Mouse (Mus musculus) right cerebral cortex, adult 18-20 months (tissue): ENCODE measurements at regions not wholly inside any gene's neighbourhood (a gene's known extent, or its start where the extent isn't known, plus 50 kb on each side); places are given as distances from the start of the nearest gene placed in this dataset.

Source experiments
- DNase-seq: peaks from one replicate; pipeline ENCODE4 v3.0.0; 2022; ENCODE audit warnings: mixed read lengths

- no peak for DNase-seq
Measured at GRCm38 (mm10) chr2:106318695-106319266, 315.4 kb upstream of the Dnajc24 start.

DNA sequence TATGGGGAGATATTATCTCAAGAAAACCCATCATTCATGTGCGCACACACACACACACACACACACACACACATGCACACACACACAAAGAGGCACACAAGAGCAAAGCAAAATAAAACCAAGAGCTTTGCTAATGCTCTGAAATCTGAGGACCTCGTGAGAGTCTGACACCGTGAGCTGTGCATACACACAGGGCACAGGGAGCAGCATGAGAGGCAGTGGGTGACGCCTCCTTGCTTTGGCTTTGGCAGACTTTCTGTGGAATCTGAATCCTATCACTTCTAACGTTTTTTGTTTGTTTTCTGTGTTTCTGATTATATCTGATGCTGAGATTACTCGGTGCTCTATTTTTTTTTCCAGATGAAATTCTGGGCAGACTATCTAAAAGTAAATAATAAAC is 343.4 kb upstream of the Dnajc24 start:
- DNase-seq, result no peak

GRCm38 (mm10) chr2:106347249-106347648 is 343.9 kb upstream of the Dnajc24 start:
- DNase-seq, result no peak

DNA sequence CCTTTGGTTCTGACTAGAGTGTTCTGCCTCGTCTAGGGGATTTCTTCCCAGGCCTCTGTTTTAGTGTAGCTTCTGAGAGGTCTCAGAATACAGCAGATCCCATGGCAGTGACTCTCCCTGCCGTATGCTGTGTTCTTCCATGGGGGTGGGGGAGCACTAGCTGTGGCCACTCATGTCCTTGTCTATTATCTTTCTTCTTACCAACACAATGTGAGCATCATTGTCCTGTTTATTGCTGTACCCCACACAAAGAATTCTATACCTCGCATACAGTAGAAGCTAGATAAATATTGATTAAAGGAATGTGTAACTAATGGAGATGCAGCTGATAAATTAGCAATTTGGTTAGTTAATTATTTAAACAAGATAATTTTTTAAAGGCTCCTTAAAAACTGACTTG is 337.5 kb upstream of the Mpped2 start:
- no peak for DNase-seq

DNA sequence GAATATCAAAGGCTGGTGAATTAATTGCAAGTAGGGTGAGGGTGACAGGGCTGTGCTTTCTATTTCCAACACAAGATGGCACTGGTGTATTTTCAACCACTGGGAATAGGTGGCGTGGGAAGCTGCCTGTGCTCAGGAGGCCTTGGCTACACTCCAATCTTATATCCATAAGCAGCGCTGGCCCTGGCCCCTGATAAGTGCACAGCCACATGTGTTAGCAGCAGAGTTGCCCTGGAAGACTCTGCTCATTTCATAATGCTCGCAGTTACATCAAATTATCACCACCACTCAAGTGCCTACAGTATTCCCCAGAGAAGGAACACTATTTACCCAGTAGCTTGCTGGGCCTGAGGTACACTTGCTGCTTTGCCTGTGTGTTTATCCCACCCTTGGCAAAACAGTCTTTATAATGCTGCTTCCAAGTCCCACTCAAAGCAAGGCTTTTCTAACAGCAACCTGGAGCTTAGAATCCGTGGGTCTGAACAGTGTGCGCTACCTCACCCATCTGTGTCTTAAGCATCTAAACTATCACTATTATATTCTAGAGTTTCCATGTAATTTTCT is 337.0 kb upstream of the Mpped2 start:
- DNase-seq, result peak; percentile 70

DNA sequence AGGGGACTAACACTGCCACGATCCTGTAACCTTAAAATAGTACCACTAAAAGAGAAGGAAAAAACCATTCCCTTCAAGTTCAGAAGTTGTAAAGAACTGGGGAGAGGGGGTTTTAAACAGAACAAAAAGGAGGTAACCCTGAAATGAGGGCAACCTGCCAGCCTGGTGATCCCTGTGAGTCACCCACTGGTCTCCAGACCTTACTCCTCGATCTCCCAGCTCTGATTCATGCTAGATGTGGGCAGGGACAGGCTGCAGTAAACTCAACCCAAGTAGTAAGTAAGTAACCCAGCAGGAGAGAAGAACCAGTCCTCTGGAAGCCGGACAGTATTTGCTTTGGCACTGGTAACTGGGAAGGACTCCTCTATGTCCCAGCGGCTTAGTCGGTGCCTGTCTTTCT is 324.4 kb upstream of the Mpped2 start:
- DNase-seq, result no peak

GRCm38 (mm10) chr2:106383415-106384285 is 309.4 kb upstream of the Mpped2 start:
- DNase-seq, result no peak

DNA sequence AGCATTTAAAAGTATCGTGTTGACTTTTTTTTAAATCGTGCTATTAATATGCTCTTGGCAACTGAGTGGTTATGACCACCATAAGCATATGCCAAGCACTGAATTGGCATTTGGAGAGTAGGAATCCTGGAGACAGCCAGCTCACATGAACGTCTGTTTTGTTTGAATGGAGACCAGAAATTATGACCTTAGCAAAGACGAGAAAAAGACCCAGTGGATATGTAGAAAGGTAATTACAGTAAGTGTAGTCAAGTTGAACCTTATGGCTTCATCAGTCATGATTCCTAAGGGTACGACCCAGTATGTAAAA is 308.8 kb upstream of the Mpped2 start:
- no peak for DNase-seq

GRCm38 (mm10) chr2:106384842-106385241 is 308.2 kb upstream of the Mpped2 start:
- DNase-seq, result no peak

DNA sequence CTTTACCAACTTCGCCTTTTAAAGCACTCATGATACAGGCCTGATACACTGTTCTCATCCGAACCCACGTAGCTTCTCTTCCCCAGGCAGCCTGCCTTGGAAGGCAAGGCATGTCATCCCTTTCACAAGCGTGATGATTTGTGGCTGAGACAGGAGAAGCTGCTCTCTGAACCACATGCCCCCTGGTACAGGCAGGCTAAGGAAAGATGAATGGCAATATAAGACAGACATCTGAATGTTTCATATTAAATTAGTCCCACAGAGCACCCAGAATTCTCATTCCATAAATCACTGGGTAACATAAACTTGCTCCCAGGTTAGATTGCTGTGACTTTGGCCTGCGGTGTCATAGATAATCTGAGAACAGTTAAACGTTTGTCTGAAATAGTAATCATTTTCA is 280.9 kb upstream of the Mpped2 start:
- no peak for DNase-seq

DNA sequence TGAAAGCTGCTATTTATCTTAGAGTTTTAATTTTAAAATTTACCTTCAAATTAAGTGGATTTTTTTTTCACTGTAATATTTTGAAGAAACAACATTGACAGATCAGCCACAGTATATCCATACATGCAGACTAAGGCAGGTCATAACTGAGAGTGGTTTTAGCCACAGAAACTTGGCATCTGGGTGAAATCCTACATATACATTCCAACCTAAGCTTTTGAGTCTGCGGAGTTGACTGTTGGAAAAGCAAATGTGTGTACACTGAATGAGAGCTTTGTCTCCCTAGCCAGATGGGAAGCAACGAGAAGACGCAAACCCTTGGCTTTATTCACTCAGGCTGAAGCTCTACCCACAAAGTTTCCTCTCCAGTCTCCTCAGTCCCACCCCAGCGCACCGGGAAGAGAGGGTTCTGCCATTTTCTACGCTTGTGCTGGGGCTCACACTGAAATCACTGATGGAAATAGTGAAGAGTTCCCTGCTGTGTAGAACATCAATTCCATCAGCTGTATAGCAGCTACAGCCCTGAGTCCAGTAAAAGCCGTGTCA is 277.5 kb upstream of the Mpped2 start:
- no peak for DNase-seq

DNA sequence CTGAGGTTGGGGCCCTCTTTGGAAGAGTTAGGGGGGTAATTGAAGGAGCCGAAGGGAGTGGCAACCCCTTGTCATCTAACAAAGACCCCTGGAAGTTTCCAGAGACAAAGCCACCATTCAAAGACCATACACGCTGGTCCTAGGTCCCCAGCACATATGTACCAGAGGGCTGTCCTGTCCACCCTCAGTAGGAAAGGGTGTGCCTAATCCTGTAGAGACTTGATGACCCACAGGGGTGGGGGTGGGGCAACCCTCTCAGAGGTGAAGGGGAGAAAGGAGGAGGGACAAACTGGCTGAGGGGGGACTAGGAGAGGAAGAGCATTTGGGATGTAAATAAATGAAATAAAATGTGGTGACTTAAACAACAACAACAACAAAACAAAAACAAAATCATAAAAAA is 274.9 kb upstream of the Mpped2 start:
- DNase-seq, result no peak

DNA sequence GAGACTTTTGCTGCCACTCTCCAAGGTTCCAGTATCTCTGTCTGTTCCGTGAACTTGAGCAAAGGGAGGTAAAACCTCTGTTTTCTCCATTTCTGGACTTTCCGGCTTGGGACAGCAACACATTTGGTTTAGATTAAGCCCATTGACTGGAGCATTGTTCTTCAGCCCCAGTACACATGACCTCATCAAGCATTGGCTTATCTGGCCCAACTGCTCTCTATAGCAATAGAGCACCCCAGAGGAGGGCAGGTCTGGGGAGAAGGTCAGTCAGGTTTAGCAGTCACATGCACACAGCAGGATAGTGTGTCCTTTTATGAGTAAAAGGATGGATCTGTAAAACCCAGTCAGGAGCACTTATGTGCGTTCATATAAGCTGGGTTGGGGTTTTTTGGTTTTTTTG is 268.1 kb upstream of the Mpped2 start:
- no peak for DNase-seq

DNA sequence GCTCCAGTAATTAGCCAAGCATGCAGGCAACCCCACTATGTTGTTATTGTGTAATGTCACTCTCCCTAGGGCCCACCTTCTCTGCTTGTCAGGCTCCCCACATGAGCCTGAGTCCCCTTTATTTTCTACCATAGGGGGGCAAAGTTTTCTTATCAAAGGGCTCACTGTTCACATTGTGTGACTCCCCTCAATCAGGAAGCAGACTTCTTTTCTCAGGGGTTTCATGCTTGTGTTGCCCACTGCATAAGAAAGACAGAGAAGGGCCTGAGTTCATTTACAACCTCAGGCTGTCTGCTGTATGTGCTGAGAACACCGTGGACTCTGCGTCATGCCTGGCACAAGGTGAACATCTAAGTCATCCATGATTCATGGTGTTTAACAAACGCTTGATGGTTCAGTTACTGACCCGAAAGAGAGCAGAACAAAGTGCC is 267.6 kb upstream of the Mpped2 start:
- DNase-seq, result no peak

- no peak for DNase-seq
Measured at GRCm38 (mm10) chr2:106426010-106426409, 267.1 kb upstream of the Mpped2 start.

GRCm38 (mm10) chr2:106427237-106427636 is 265.8 kb upstream of the Mpped2 start:
- DNase-seq, result no peak

DNA sequence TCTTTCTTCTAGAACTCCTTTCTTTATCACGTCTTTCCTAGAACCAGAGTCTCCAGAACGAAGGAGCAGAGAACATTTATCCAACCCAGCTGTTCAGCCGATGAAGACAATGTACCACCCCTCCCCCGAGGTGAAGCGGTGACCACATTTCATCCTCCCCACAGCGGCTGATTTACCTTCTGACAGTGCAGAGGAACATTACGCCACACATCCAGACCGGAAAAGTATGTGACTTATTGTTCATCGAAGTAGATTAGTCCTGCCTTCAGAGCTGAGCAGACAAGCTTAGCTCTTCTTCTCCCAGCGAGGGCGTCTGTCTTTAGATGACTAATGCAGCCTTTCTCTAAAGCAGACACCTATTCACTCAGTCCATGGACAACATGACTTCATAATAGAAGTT is 264.2 kb upstream of the Mpped2 start:
- DNase-seq, result peak; percentile 2

- DNase-seq, result peak; percentile 76
Measured at GRCm38 (mm10) chr2:106431141-106431540, 261.9 kb upstream of the Mpped2 start.

GRCm38 (mm10) chr2:106431637-106432199 is 261.4 kb upstream of the Mpped2 start:
- DNase-seq, result no peak

- no peak for DNase-seq
Measured at GRCm38 (mm10) chr2:106436136-106436535, 256.9 kb upstream of the Mpped2 start.

DNA sequence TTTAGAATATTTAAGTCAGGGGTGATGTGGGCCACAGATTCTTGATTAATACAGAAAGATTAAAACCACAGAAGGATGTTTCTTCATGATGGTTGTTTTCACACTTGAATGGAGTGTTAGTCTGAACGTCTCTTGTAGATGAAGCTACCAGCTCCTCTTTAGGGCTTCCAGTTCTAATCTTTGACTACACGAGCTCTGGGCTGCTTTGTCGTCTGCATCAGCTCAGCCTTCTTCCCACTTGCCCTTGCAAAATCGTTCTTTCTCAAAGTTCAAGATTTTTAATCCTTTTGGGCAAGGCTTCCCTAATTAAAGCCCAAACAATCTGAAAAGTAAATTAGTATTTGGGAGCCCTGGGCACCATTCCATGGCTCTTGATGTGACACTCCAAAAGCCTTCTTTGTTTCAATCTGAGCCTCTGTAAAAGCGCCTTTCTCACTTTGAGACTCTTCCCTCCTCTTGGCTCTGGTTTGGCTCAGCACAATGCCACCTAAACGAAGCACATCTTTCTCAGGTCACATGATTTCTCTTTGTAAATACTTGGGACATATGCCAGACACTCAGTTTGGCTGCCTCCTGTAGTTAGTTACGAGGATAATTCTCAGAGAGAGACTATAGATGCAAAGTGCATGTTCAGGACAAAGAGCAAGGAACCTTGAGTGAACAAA is 238.6 kb upstream of the Mpped2 start:
- DNase-seq, result peak; percentile 25

- no peak for DNase-seq
Measured at GRCm38 (mm10) chr2:106455039-106455438, 238.0 kb upstream of the Mpped2 start.

- DNase-seq, result no peak
Measured at GRCm38 (mm10) chr2:106455972-106456371, 237.1 kb upstream of the Mpped2 start.
